Mouse (Mus musculus) embryonic facial prominence, embryonic 13.5 days (tissue): Measurements from ENCODE around the gene Ccdc88a. TPM values are rescaled to one million over a fixed set of nuclear protein-coding genes. Genes with fewer than 3 reads are reported as not detected.
A peak's percentile ranks its signal among the peaks of the same experiment; 100 is the strongest.

Experiments used
- ATAC-seq: fragments of 200-750 bp; cut with Nextera tagmentation; 2 replicates; pipeline ENCODE4 v1.8.0; 2017; ENCODE audit warnings: low read depth; ENCODE audit not compliant: insufficient number of reproducible peaks, insufficient read depth, low FRiP score, low TSS enrichment
- H3K27ac ChIP-seq: fragments of 300-500 bp; sonication (generic); 2 replicates; pipeline ENCODE4 v1.5.1; 2015; ENCODE audit warnings: moderate library complexity, mild to moderate bottlenecking, inconsistent platforms
- H3K27me3 ChIP-seq: fragments of 300-500 bp; sonication (generic); 2 replicates; pipeline ENCODE4 v1.6.1; 2015; ENCODE audit warnings: mild to moderate bottlenecking, inconsistent platforms
- H3K36me3 ChIP-seq: fragments of 300-500 bp; sonication (generic); 2 replicates; pipeline ENCODE4 v1.6.1; 2015; ENCODE audit warnings: mild to moderate bottlenecking, inconsistent platforms
- H3K4me1 ChIP-seq: fragments of 300-500 bp; sonication (generic); 2 replicates; pipeline ENCODE4 v1.6.1; 2015; ENCODE audit warnings: inconsistent platforms
- H3K4me2 ChIP-seq: fragments of 300-500 bp; sonication (generic); 2 replicates; pipeline ENCODE4 v1.6.1; 2015; ENCODE audit warnings: moderate library complexity, mild to moderate bottlenecking, inconsistent platforms
- H3K4me3 ChIP-seq: fragments of 300-500 bp; sonication (generic); 2 replicates; pipeline ENCODE4 v1.5.1; 2015; ENCODE audit warnings: mild to moderate bottlenecking, inconsistent platforms
- H3K9ac ChIP-seq: fragments of 300-500 bp; sonication (generic); 2 replicates; pipeline ENCODE4 v1.6.1; 2015; ENCODE audit warnings: mild to moderate bottlenecking, inconsistent platforms
- H3K9me3 ChIP-seq: fragments of 300-500 bp; sonication (generic); 2 replicates; pipeline ENCODE4 v1.6.1; 2016; ENCODE audit warnings: inconsistent platforms
- WGBS: fragments of 180-500 bp; shearing (Covaris S2); methylation state at CpG from one replicate; pipeline ENCODE4 v1.1.7; 2015; ENCODE audit warnings: mixed read lengths; 5-methylcytosine and 5-hydroxymethylcytosine counted together
- polyA plus RNA-seq: library from polyadenylated mRNA; unstranded; fragments of >200 nt; fragmentation: Nextera tagmentation; extraction: Ambion mirVana; gene quantifications from 2 replicates; pipeline ENCODE4 v1.2.1, GENCODE M21; 2015

The Ccdc88a gene
- polyA plus RNA-seq, 1 experiment from 2014 or later: 50.6 TPM

DNA sequence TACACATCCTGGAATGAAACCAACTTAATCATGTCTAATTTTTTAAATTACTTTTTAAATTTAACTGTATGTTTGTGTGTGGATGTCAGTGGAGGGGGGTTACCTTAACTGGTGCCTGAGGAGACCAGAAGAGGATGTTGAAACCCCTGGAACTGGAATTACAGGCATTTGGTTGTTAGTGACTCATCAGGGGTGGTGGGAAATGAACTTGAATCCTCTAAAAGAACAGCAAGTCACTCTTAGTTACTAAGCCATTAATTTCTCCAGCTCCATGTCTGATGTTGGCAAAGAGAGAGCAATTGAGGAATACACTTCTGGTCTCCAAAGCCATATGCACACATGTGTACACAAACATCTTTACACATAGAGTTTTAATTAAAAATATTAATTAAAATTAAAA, 101.2 kb downstream of the Ccdc88a start:
- no peak overlapping the region for H3K4me2 ChIP-seq
- peaks cover 28% of the 10 kb centered on the region for H3K36me3 ChIP-seq
- H3K9ac ChIP-seq: no peak overlapping the region
- no peaks in the 10 kb centered on the region for H3K27me3 ChIP-seq
- no peaks in the 10 kb centered on the region for H3K4me1 ChIP-seq
- no peak overlapping the region for H3K27ac ChIP-seq
- H3K4me3 ChIP-seq: no peak overlapping the region
- ATAC-seq: no peak
- H3K9me3 ChIP-seq: no peaks in the 10 kb centered on the region

DNA sequence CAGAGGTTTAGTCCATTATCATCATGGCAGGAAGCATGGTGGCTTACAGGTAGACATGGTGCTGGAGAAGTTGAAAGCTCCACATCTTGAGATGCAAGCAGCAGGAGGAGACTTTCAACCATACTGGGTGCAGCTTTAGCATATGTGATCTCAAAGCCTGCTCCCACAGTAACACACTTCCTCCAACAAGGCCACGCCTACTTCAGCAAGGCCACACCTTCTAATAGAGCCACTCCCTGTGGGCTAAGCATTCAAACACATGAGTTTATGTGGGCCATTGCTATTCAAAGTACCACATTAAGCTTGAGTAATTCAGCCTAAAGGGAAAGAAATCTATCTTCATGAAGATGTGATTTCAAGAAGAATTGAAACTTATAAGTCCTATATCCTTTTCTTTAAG, 119.7 kb downstream of the Ccdc88a start:
- ATAC-seq: no peak
- Histone ChIP-seq H3K4me1 (no peaks in the 10 kb centered on the region), H3K36me3 (peaks cover 42% of the 10 kb centered on the region), H3K9me3 (no peaks in the 10 kb centered on the region), H3K4me2 (no peak overlapping the region), H3K9ac (no peak overlapping the region), H3K27ac (no peak overlapping the region), H3K4me3 (no peak overlapping the region), H3K27me3 (no peaks in the 10 kb centered on the region)
- 97% methylated on average over 1 of the region's 1 CpGs for WGBS

DNA sequence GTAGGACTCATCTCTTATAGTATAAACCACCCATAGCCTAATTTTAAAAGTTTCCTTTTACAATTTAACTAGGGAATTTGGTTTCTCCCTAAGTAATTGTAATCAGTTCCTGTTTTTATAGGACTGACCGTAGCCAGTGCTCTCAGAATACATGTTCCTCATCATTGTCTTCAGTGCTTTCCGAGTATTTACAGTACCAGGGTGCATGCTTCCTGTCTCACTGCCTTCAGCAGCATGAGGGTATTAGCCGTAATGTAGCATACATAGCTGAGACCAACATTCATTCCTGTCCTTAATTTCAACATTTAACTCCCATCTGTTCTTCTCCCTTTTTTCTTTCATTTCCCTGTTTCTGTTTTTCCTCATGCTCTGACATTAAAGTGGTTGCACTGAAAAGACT, 123.5 kb downstream of the Ccdc88a start:
- Histone ChIP-seq H3K27ac (no peak overlapping the region), H3K9me3 (no peaks in the 10 kb centered on the region), H3K4me1 (no peaks in the 10 kb centered on the region), H3K4me2 (no peak overlapping the region), H3K9ac (no peak overlapping the region), H3K4me3 (no peak overlapping the region), H3K36me3 (peaks cover 39% of the 10 kb centered on the region), H3K27me3 (no peaks in the 10 kb centered on the region)
- no peak for ATAC-seq
- WGBS: 74% methylated on average over 3 of the region's 3 CpGs

DNA sequence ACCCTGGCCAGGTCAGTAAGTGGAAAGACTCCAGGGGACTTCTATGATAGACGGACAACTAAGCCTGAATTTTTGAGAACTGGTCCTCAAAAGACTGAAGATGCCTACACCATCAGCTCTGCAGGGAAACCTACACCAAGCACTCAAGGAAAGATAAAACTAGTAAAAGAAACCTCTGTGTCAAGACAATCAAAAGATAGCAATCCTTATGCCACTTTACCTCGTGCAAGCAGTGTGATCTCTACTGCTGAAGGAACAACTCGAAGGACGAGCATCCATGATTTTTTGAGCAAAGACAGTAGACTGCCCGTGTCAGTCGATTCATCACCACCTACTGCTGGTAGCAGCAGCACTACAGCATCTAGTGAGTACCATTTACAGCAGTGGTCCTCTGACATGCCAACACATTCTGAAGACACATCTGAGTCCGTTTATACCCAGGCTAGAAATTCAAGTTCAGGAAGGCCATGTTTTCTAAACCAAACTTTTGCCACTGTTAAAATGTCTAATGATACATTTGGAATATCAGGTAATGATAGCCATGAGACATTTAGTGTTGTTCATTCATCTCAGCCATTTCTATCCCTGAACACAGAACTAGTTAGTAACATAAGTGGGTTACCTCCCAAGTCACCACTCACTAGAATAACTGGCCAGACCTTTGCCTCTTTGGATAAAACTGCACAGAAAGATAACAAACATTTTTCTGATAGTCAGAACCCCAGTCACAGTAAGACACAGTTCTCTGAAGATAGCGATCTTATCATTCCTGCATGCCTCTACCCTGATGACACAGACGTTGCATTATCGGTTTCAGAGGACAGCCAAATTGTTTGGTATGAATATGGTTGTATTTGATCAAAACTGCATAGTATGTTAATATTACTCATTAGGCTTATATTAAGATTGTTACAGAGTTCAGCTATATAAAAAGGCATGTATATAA, 130.8 kb downstream of the Ccdc88a start:
- Histone ChIP-seq H3K9ac (no peak overlapping the region), H3K4me1 (no peaks in the 10 kb centered on the region), H3K27me3 (no peaks in the 10 kb centered on the region), H3K36me3 (peaks cover 40% of the 10 kb centered on the region), H3K27ac (no peak overlapping the region), H3K4me3 (no peak overlapping the region), H3K9me3 (no peaks in the 10 kb centered on the region), H3K4me2 (no peak overlapping the region)
- WGBS: 88% methylated on average over 10 of the region's 10 CpGs
- ATAC-seq: no peak

DNA sequence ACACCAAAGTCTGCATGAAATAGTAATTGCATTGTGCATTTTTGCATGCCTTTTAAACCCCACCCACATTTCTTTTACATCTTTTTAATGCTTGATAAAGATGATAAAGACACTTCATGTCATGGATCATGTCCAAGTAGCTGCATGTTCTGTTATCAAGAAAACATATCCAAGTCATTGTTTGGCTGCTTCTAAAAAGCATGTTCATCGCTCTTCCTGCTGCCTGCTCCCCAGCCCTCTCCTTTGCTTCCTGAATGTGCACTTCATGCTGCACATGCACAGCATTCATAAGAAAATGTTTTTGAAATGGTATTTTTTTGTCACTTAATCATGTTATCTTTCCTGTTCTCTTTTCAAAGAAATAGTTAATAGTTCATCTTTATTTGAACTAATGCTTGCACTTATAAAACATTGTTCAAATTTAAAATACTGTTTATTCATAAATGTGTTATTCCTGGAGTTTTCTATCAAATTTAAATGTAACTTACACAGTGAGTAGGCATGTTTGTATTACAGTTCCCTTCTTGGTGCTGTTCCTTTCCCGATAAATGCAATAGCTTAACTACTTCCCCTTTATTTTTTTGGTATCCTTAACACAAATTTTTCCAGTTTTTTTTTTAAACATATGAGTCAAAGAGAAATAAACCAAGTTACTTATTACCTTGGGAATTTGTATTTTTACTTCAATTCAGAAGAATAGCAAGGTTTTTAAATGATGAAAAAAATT, 131.6 kb downstream of the Ccdc88a start:
- Histone ChIP-seq H3K4me2 (no peak overlapping the region), H3K9ac (no peak overlapping the region), H3K9me3 (no peaks in the 10 kb centered on the region), H3K4me3 (no peak overlapping the region), H3K4me1 (no peaks in the 10 kb centered on the region), H3K27ac (no peak overlapping the region), H3K36me3 (peaks cover 35% of the 10 kb centered on the region), H3K27me3 (no peaks in the 10 kb centered on the region)
- 96% methylated on average over 2 of the region's 2 CpGs for WGBS
- no peak for ATAC-seq

DNA sequence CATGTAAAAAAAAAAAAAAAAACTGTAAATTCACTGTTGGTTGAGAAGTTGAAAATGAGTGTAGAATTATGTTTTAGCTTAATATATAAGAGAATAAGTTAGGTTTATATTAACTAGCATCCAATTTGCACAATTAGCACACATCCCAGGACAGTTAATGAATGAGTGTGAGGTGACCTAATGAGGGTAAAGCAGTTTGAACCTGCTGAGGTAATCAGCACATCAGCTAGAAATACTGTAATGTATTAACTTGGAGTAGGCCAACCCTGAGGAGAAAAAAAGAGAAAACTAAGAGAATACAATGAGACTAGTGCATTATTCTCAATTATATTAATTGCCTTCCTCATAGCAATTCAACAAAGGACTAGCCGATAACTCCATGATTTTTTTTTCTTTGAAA, 136.0 kb downstream of the Ccdc88a start:
- H3K27me3 ChIP-seq: no peaks in the 10 kb centered on the region
- peaks cover 9% of the 10 kb centered on the region; the same call in 1 of the 2 replicates for H3K4me1 ChIP-seq
- whole genome bisulfite sequencing: 90% methylated on average over 1 of the region's 1 CpGs
- H3K9ac ChIP-seq: no peak overlapping the region
- no peak for ATAC-seq
- no peak overlapping the region for H3K4me2 ChIP-seq
- no peaks in the 10 kb centered on the region for H3K9me3 ChIP-seq
- H3K27ac ChIP-seq: no peak overlapping the region
- H3K36me3 ChIP-seq: peaks cover 29% of the 10 kb centered on the region
- no peak overlapping the region for H3K4me3 ChIP-seq

DNA sequence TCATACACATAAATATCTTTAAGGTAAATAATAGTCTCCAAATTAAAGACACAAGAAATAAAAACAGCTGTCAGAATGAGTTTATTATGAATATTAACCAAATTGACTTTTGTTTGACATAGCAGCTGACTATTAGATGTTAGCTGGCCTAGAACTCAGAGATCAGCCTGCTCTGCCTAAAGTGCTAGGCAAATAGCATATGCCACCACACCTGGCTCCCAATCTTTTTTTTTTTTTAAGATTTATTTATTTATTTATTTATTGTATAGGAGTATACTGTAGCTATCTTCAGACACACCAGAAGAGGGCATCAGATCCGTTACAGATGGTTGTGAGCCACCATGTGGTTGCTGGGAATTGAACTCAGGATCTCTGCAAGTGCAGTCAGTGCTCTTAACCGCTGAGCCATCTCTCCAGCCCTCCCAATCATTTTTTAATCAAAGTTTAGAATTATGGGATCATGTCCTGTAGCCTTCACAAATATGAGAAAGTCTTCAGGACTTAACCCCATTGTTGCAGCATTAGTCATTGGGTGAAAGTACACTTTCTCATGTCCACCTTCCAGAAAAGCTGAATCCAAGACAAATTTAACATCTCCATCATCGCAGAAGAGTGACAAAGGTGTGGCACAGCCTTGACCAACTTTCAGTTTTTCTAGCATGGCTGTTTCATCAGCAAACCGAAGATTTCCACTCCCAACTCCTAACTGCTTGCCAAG, 139.5 kb downstream of the Ccdc88a start:
- Histone ChIP-seq H3K9me3 (no peaks in the 10 kb centered on the region), H3K36me3 (peaks cover 16% of the 10 kb centered on the region), H3K4me1 (peaks cover 13% of the 10 kb centered on the region; the same call in 1 of the 2 replicates), H3K27me3 (no peaks in the 10 kb centered on the region), H3K4me2 (no peak overlapping the region), H3K9ac (no peak overlapping the region), H3K4me3 (no peak overlapping the region), H3K27ac (no peak overlapping the region)
- WGBS: 90% methylated on average over 4 of the region's 4 CpGs
- ATAC-seq: no peak

DNA sequence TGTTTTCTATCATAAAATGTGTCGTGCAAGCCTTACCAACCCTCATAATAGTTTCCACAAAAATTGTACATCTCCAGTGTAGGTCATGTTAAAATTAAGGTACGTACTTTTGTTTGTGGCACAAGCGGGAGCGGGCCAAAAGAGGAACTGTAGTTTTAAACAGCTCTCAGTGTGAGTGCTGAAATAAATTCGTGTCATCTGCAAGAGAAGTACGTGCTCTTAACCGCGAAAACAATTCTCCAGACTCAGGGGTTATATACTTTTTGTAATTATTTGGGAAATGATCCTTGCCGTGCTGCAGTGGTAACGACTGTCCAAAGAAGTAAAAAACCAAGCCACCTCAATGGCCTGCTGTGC, 140.8 kb downstream of the Ccdc88a start:
- WGBS: 25% methylated on average over 10 of the region's 10 CpGs
- no peak; the same call in 1 of the 2 replicates for ATAC-seq

DNA sequence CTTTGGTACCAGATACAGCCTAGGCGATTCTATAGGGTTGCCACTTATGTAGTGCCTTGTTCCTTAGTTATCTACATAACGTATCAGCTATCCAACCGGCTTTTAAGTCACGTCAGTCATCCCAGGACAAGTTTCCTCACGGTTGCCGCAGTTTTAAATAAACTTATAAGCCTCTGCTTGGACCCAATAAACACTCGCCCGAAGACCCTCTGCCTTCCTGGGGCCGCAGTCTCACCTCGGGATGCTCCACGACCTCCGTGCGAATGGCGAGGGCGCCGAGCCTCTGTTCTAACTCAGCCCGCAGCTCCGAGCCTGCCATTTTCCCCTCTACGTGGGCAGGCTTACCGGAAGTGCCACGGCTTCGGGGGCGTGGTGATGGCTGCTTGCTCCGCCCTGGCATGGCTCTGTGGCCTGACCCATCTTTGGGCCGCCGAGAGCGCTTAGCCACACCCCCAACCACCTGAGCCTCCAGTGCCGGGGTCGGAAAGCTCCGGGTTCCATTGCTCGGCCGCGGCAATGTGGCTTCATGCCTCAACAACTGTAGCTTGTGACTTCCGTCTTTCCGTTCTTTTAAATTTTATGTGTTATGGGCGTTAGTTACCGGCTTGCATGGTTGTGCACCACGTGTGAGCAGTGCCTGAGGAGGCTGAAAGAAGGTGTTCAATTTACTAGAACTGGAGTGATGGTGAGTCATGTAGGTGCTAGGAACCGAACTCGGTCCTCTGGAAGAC, 141.4 kb downstream of the Ccdc88a start, which contains the start of gene Prorsd1:
Gene Prorsd1 (minus strand): TSS at position 352 of the 731 bp plus-strand sequence.
- peaks cover 13% of the 10 kb centered on the region; the same call in 1 of the 2 replicates for H3K4me1 ChIP-seq
- peak within 1 kb of the TSS; percentile 67 for H3K4me3 ChIP-seq
- H3K9me3 ChIP-seq: no peaks in the 10 kb centered on the region
- peak within 1 kb of the TSS; percentile 64 for H3K4me2 ChIP-seq
- WGBS: 4% methylated on average over 40 of the region's 40 CpGs
- peak within 1 kb of the TSS; percentile 81 for H3K9ac ChIP-seq
- peak; percentile 94 for ATAC-seq
- H3K36me3 ChIP-seq: peaks cover 16% of the 10 kb centered on the region
- no peaks in the 10 kb centered on the region for H3K27me3 ChIP-seq
- H3K27ac ChIP-seq: peak within 1 kb of the TSS; percentile 87

More for the DNA sequence above, 140.8 kb downstream of the Ccdc88a start:
- peaks cover 16% of the 10 kb centered on the region for H3K36me3 ChIP-seq
- H3K27me3 ChIP-seq: no peaks in the 10 kb centered on the region
- H3K9me3 ChIP-seq: no peaks in the 10 kb centered on the region
- peak overlapping the region; percentile 64 for H3K4me2 ChIP-seq
- H3K4me1 ChIP-seq: peaks cover 13% of the 10 kb centered on the region; the same call in 1 of the 2 replicates
- H3K27ac ChIP-seq: peak overlapping the region; percentile 87
- H3K4me3 ChIP-seq: peak overlapping the region; percentile 67
- H3K9ac ChIP-seq: peak overlapping the region; percentile 81

DNA sequence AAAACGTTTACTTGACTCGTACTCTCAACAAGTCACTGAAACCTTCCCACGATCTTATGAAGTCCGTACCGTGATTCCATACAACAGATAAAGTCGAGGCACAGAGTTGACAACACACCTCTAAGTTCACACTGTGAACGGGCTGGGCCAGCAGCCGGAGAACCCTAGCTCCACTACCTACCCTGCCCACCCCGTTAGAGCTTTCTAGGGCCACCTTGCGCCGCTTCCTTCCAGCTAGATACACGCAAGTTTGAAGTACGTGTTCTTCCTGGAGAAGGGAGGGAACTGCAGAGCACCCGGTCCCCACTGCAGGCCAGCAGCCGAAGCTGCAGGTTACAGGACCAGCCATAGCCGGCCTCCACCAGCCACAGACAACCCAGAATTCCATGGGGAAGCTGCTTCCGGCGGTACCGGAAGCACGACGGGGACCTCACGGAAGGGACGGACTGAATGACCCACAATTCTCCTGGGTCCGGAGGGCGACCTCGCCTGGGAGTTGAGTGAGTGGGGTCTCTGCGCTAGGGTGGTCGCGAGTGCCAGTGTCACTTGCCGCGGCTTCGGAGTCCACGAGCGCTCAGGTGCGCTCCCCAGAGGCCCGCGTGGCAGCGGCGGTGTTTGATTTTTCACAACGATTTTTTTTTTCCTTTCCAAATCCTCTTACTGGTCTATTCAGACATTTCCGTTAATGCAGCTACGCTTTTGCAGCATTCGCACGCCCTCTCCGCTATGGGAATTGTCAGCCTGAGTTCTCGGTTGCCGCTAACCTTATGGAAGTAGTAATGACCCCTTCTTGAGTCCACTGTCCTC, 152.7 kb downstream of the Ccdc88a start, which contains the start of gene Mtif2:
Gene Mtif2 (plus strand): TSS at position 421 of the 807 bp plus-strand sequence.
- H3K4me2 ChIP-seq: peak within 1 kb of the TSS; percentile 71
- H3K27ac ChIP-seq: peak within 1 kb of the TSS; percentile 89
- peak within 1 kb of the TSS; percentile 75 for H3K4me3 ChIP-seq
- peaks cover 4% of the 10 kb centered on the region for H3K4me1 ChIP-seq
- ATAC-seq: peak; percentile 84
- peak within 1 kb of the TSS; percentile 85 for H3K9ac ChIP-seq
- 3% methylated on average over 47 of the region's 47 CpGs for WGBS
- peaks cover 14% of the 10 kb centered on the region for H3K36me3 ChIP-seq
- no peaks in the 10 kb centered on the region for H3K27me3 ChIP-seq
- H3K9me3 ChIP-seq: no peaks in the 10 kb centered on the region
